Mouse (Mus musculus): Measurements from ENCODE around the gene Gsap.

DNA sequence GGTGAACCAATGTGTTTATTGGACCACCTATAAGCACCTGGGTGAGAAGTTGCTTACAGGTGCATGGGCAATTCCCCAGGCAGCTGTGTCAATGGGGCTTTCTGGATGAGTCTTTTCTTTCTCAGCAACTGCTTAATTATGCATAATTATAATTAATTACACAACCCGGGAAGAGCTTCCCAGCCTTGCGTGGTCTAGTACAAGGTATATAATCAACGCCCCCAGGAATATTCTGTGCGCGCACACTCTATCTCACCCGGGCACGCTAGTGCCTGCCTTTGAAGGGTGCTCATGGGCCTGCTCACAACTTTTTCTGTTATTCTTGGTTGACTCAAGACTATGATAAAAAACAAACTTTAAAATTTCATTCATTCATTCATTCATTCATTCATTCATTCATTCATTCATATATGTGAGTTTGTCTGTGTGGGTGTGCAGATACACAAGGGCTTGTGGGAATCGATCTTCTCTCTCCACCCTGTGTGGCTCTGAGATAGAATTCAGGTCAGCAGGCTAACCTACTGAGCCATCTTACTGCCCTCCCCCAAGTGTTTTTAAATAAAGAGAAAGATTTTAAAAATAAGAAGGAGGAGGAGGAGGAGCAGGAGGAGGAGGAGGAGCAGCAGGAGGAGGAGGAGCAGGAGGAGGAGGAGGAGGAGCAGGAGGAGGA, 78.4 kb downstream of the Gsap start:
- TF ChIP-seq GATA1 (IDR thresholded peaks at IDR 0.05; ENCODE audit: borderline replicate concordance, low read length): no peak
- no peak for TF ChIP-seq FLI1 (IDR thresholded peaks at IDR 0.05; ENCODE audit: low read length)

Measured in megakaryocyte, embryonic 14.5 days (primary cell).